Mouse (Mus musculus): ENCODE measurements around the gene Epb41l1.

DNA sequence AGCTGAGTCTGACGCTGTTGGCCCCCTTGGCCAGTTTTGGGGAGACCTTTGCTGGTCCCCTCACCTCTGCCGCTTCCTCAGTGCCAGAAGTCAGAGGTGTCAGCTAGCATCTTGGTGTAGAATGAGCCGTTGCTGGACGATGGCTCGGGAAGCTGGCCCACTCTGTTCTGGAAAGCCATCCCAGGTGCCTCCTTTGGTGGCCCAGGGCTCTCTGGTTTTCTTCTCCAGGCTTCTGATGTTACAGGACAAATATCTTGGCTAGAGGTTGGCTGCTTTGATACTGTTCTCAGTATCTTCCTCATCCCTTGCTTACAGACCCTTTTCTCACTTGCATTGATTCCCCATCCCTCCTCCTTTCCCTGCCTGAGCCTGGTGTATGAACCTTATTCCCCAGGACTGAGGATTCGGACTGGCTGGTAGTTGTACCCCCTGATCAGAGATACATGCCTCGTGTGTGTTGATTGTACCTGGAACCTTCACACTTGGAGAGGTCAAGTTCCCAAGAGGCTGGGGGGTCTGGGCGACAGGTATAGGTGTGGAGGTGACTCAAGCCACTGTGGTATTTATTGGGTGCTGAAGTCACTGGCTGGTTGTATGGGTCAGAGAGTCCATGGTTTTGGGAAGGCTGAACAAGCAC is 55.5 kb downstream of the Epb41l1 start:
- no peak for TF ChIP-seq POLR2A (IDR thresholded peaks at IDR 0.05; ENCODE audit: extremely low read depth, insufficient read depth, low read length)
- TF ChIP-seq CTCF (IDR thresholded peaks at IDR 0.05; ENCODE audit: extremely low read depth, insufficient read depth, low read length), result no peak

Data from cortical plate, adult 2 months (tissue).